Mouse (Mus musculus) forelimb bud, embryonic 11.5 days (tissue): ENCODE data around the gene Nup54.
A peak's percentile ranks its signal among the peaks of the same experiment; 100 is the strongest.

Experiments used
- DNase-seq: peaks from one replicate; pipeline ENCODE4 v3.0.0-alpha.2; 2012; ENCODE audit warnings: low read depth, low spot score

Nup54 gene

DNA sequence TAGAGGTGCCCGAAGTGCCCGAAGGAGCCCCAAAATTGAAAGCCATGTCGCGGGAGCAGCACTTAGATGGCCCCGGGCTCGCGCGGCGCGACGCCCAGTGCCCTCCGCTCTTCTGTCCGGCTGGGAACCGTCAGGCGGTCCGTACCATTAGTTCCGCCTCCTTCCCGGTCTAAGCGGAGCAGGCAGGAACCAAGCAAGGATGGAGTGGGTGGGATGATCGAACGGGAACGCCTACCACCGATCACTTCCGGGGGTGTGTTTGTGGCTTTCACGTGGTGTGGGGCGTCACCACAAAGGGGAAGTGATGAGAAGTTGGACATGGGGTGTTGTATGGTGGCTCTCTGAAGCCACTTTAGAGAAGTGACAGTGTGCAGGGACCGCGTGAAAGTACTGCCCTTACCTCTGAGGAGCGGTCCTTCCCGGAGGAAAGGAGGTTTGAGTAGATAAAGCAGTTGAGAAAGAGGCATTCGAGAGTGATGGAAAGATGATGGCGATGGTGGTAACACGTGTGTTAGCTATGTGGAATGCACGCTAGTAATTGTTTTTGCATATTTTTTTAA lies at the start of gene Nup54:
TSS of gene Nup54 (minus strand) at position 195 of the 560 bp plus-strand sequence.
- peak; percentile 96 for DNase-seq

DNA sequence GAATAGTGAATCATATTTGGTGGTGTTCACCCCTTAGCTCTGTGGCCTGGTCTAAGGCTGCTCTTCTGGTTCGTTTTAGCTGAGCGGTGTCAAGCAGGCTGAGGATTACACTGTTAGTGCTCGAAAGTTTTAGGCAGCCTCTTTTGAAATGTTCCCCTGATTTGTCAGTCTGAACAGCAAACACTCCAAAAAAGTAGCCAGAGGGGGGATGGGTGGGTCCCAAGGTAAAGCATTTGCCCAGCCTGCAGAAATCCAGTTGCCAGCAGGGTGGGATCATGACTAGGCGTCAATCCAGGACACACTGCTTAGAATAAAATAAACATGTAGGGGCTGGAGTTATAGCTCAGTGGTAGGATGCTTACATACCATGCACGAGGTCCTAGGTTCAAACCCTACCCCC lies 37.8 kb upstream of the Nup54 start:
- no peak for DNase-seq

DNA sequence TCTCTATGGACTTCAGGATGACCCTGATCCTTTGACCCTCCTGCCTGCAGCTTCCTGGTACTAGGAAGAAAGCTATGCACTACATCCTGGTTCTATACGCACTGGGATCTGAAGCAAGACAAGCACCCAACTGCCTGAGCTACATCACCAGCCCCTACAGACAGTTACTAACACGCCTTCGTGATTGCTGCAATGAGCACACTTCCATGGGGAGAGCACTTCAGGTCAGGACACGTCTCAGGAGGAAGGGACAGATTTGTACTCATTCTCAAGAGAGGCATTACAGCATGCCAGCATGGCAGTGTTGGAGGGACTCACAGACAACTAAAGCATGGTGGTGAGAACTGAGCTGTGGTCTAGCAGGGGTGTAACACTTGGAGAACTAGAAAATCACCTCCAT lies 36.5 kb upstream of the Nup54 start:
- no peak for DNase-seq

DNA sequence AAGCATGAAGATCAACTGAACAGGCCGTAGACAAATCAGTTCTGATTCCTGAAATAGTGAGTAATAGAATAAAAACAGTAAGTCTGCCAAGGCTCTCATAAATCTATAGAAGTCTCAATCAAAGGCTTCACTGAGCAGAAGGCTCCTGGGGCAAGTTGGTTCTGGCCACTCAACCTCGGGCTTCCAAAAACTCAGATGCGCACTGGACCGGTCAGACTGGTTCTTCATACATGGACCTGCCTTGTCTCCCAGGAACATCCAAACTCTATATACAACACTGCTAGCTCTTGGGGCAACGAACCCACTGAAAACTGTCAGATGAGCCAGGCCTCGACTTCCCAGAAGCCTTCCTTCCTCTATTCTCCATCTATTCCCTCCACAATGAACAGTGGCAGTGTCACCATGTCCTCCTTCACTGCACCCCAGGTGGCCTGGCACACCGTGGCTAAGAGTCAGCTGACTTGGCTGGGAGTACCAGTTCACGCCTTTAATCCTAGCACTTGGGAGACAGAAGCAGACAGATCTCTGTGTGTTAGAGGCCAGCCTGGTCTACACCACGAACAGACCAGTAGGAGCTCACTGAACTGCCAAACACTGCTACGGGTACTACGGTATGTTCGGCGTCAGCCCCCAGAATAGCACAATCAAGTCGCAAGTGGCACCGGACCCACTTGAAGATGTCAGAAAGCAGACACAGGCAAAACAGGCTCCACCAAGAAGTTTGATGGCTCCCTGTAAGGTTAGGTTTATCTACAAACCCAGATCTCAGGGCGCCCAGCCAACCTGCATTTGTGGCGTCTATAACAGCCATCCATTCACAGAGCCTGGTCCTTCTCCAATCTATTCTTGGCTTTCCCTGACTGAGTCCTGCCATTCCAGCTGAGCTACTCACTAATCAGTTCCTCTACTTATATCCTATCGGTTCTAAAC lies 34.4 kb upstream of the Nup54 start:
- no peak for DNase-seq

DNA sequence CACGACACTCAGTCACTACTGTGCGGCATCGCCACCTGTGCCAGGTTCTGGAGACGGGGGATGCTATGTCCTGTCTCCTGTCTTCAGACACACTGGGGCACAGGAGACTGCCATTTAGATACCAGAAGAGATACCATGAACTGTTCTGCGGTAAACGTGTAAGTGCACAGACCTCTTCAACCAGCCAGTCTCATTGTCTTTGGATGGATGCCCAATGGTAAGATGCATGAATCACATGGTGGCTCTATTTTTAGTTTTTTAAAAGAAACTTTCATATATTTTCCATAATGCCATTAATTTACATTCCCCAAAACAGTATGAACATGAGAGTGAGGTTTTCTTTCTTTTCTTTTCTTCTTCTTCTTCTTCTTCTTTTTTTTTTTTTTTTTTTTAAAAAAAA lies 33.2 kb upstream of the Nup54 start:
- no peak for DNase-seq

DNA sequence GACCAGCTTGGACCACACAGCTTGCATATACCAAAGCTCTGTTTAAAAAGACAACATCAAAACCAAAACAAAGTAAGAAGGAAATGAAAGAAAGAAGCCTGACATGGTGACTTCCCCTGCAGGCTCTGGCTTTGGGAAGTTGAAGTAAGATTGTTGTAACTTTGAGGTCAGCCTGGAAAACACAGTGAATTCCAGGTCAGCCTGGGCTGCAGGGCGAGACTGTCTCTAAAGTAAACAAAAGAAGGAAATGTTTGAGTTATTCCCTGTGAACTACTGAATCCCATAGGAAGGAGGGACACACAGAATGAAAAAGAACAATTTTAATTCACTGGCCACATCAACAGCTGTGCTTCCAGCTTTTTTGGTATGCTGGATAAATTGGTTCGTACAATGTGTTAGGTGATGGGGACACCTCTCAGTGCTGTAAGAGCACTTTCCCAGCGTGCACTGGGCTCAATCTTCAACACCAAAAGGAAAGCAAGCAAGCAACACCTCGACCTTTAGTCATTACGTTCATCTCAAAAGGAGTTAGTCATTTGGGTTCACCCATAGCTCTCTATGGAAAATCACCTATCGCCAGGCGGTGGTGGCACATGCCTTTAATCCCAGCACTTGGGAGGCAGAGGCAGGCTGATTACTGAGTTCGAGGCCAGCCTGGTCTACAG lies 32.2 kb upstream of the Nup54 start:
- DNase-seq, result no peak

DNA sequence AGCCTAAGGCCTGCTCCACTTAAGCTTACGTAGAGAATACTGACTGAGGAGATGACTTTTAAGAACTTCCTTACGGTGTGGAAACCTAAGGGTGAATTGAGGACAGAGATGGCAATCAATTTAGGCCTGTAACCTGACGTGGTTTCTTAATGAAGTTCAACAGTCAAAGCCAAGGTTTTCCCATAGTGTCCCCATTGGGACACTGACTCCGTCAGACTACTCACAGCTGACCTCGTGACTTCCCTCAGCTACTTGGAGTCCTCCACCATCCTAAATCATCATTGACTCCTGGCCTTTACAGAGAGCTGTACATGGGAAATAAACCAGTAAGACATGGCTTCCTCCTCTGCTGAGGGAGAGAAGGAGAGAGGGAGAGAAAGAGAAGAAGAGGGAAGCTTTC lies 30.5 kb upstream of the Nup54 start:
- DNase-seq, result no peak

DNA sequence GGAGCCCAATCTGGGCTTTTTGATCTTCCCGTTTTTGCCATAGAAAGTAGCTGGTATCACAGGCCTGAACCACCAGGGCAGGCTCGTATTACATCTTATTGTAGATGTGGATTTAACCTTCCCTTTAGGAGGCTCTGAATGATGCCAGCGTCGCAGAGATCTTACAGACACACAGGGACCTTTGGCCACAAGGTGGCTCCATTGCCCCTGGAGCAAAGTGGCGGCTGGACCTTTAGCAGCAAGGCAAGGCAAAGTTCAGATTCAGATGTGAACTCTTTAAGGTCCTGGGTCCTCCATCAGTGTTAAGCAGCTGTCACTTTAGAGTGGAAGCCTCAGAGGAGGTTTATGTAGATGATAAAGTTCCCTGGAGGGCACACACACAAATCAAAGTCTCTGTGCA lies 26.3 kb upstream of the Nup54 start:
- peak; percentile 59 for DNase-seq

DNA sequence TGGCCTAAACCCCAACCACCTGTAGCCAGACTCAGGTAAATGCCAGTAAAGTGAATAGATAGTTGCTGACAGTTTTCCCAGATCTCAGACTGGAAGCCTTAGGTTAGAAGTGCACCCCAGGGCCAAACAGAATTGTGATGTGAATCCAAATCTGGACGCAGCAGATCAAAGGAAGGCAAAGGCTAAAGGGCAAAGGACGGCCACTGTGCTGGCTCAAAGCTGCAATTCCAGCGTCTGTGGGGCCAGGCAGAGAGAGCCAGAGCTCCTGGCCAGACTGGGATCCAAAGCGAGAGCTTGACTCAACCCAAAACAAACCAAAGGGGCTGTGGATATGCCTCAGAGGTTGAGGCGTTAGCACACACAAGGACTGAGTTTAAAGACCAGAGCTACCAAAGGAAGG lies 23.7 kb upstream of the Nup54 start:
- DNase-seq, result no peak

DNA sequence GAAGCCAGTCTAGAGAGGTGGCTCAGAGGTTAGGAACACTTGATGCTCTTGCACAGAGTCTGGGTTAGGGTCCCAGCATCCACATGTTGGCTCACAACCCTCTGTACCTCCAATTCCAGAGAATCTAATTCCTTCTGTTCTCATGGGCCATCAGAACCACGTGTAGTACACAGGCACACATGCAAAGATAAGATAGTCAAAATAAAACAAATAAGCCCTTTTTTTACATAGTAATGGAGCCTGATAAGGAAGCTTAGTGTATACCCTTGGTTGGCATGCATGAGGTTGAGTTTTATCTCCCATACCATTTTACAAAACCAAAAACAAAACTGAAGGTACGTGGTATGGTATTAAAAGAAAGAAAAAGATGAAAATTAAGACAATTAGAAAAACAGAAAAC lies 22.4 kb upstream of the Nup54 start:
- DNase-seq, result no peak

DNA sequence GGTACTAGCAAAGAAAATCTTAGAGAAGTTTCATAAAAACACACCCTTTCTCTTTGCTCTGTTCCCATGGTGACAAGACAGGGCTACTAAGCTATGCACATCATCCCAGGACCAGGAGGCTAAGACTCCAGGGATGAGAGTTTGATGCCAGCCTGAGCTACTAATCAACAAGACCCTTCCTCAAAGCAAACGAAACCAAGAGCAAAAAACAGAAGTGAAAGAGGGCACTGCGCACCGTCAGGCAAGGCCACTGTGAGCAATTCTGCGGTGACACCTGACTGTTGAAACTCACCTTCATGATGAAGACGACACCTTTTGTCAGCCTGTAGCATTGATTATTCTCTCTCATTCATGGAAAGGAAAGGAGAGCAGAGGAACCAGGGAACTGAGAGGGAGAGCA lies 17.9 kb upstream of the Nup54 start:
- DNase-seq, result no peak

DNA sequence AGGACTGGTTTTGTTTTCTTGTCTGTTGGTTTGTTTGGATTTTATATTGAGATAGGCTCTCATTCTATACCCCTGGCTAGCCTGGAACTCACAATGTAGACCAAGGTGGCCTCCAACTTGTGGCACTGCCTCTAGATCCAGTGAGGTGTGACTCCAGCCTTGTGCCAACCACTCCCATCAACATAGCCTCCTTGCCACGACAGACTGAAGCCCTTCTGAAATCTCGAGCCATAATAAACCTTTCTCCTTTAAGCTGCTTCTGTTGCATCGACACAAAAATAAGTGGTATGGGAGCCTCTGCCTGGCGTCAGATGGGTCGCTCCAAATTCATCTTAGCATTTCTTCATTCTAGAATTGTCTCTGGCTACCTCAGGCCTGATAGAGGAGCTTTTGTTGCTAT lies 11.7 kb upstream of the Nup54 start:
- no peak for DNase-seq

DNA sequence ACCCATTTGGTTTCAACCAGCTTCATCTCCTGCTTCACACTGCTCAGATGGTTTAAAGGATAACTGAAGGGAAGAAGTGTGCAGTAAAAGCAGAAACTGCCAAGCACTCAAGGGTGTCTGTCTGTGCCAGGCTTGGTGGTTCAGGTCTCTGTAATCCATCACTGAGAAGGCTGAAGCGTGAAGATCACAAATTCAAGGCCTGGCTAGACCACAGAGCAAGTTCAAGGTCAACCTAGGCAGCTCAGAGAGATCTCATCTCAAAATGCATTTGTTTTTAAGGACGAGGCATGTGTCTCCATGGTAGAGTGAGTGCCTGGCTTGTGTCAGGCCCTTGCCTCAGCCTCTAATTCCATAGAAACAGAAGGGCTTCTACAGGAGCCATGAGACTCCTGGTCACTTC lies 10.0 kb upstream of the Nup54 start:
- no peak for DNase-seq

DNA sequence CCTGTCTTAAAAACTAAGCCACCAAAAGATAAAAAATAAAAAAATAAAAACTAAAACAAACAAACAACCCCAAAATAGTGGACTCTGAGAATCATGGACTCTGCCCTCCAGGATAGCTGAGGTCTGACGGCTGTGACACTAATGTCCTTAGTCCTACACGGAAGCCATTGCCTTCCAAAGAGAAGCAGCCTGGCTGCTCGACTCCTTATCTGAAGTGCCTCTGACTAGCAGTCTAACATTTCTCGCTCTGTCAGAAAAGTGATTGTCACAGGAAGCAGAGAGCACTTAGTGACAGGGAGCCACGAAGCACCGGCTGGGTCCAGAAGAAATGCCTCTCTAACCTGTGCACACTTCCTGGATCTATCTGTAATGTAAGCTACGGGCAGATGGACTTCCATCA lies 7.9 kb upstream of the Nup54 start:
- no peak for DNase-seq

DNA sequence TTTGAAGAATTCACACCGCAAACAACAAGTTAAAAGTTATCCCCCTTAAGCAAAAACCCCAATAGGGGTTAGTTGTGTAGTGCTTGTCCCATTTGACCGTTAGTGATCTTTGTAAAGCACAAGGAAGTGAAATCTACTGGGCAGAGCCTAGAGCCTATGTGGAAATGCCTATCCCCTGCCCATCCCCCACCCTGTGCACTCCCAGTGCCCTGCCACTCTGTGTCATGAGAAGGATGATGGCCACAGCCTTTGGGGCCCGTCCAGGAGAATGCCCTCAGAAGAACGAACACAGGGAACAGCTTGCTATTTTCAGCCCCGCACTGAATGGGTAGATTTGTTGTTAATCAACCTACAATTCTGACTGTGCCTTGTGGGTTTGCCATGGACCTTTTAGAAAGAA lies 6.5 kb upstream of the Nup54 start:
- DNase-seq, result no peak

DNA sequence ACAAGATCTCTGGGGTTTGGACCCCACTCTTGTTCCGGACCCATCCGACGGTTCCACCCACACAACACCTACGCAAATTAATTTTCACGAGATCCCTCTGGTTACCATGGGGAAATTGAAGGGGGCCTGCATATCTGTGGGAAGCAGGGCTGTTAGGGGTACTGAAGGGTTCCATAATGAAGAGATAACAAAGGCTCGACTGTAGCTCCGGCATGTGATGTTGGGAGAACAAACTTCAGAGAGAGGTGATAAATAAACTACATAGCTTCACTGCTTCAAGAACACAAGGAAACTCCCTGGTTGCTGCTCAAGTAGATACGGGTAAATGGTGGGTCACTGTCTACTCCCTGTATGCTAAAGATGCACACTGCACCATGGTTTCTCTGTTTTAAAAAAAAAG lies 3.5 kb upstream of the Nup54 start:
- DNase-seq, result no peak

DNA sequence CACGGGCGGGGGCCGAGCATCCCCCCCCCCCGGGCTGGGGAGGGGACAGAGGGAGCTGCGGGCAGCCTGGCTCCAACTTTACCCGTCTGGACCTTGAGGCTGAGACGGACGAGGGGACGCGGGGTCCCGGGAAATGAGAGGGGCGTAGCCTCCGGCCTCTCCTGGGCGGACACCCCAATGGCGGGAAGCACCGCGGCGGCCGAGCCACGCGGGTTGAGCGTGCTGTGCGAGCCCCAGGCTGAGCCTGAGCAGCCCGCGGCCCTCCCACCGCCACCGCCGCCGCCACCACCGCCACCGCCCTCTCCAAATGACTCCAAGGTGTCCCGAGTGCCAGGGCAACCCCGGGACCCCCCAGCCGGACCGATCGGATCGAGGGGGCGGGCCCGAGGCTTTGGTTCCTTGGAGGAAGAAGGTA lies 441 bp downstream of the Nup54 start:
- peak; percentile 13 for DNase-seq

DNA sequence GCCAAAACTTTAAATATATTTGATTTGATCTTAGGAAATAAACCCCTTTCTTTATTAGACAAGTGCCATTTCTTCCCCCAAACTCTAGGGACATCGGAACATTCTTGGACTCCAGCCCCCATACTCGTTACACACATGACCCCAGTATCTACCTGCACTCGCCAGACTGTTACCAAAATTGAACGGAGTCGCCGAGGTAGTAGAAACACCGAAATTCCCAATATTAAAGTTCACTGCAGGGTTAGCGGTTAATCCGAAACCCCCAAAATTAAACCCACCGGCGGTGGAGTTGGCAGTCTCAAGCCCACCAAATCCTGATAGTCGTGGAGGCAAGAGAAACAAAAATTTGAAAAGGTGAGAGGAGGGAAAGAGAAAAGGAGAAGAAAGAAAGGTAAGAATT lies 949 bp downstream of the Nup54 start:
- no peak for DNase-seq

DNA sequence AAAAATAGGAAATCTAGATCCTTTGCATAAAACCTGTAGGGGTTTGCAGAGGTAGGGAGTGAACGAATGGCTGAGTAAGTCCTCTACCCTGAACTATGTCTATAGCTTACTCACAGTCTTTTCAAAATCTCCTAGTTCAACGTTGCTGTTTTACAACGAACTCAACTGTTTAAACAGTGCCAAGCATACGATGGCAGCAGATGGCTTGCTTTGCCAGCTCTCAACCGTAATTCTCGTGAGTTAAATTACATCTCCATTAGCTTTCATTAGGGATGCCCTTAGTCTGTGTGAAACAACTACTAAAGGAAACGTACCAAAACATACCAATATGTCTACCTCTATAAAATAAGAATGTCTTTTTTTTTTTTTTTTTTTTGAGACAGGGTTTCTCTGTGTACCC lies 3.4 kb downstream of the Nup54 start:
- DNase-seq, result no peak

DNA sequence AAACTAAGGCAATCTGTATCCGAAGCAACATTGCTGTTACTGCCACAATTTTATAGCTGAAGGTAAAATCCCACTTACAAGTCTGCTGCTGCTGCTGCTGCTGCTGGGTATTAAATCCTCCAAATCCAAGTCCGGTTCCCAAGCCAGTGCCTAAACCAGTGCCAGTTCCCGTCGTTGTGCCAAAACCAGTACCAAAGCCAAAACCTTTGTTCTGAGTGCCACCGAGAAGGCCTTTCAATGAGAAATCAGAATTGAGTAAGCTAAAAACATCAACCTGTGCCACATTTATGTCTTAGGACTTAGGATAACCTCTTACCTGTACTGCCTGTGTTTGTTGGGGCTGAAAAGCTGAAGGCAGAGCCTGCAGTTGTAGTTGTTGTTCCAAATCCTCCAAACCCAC lies 4.3 kb downstream of the Nup54 start:
- no peak for DNase-seq

DNA sequence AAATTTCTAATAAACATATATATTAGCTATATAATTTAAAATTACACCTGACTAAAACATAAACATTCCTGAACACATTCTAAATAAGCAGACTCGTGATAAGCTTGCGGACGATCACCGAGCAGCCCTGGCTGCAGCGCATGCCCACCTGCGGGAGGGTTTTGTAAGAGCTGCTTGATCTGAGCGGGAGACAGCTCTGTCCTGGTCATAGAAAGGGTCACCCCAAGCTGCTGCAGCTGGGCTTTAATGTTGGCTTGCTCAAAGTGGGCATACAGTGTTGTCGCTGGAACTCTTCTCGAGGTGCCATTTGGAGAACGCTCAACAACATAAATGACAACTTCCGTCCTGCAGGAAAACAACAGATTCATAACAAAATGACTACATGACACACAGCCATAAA lies 10.9 kb downstream of the Nup54 start:
- DNase-seq, result no peak

DNA sequence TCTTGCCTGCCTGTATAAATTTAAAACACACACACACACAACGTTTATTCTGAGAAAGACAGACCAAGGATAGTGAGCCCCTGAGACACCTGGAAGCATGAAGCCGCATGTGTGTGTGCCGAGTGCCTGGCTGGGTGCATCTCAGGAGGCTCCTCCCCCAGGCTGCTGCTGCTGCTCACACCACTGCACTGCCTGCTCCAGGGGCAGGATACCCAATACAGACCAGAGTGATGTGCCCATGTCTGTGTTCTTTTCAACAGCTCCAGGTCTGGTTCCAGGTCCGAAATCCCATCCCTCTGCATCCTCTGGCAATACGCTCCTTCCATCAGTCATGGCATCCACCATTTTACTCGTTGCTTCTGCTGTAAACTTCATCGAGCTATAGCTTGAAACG lies 21.0 kb downstream of the Nup54 start:
- no peak for DNase-seq
